Mouse (Mus musculus): Measurements from ENCODE around the gene Itga2b.

Gene Itga2b

GRCm38 (mm10) chr11:102469648-102470357 lies at the start of gene Itga2b:
Itga2b (minus strand) TSS chr11:102470122.
- DNase-seq = peak; percentile 66

GRCm38 (mm10) chr11:102514793-102515424 lies 45.0 kb upstream of the Itga2b start:
- DNase-seq = no peak

- DNase-seq = no peak
Measured at GRCm38 (mm10) chr11:102510226-102510625, 40.3 kb upstream of the Itga2b start.

GRCm38 (mm10) chr11:102496732-102497131 lies 26.8 kb upstream of the Itga2b start:
- DNase-seq = no peak

- no peak for DNase-seq
Measured at GRCm38 (mm10) chr11:102496206-102496605, 26.3 kb upstream of the Itga2b start.

- no peak for DNase-seq
Measured at GRCm38 (mm10) chr11:102495742-102496141, 25.8 kb upstream of the Itga2b start.

- DNase-seq = no peak
Measured at GRCm38 (mm10) chr11:102495114-102495513, 25.2 kb upstream of the Itga2b start.

GRCm38 (mm10) chr11:102494063-102494650 lies 24.2 kb upstream of the Itga2b start:
- DNase-seq = no peak

GRCm38 (mm10) chr11:102493241-102493640 lies 23.3 kb upstream of the Itga2b start:
- DNase-seq = no peak

- no peak for DNase-seq
Measured at GRCm38 (mm10) chr11:102487901-102488300, 18.0 kb upstream of the Itga2b start.

- peak; percentile 48 for DNase-seq
Measured at GRCm38 (mm10) chr11:102486733-102487386, 16.9 kb upstream of the Itga2b start.

GRCm38 (mm10) chr11:102481779-102482178 lies 11.9 kb upstream of the Itga2b start:
- DNase-seq = no peak

GRCm38 (mm10) chr11:102480897-102481296 lies 11.0 kb upstream of the Itga2b start:
- DNase-seq = no peak

- DNase-seq = no peak
Measured at GRCm38 (mm10) chr11:102480111-102480510, 10.2 kb upstream of the Itga2b start.

GRCm38 (mm10) chr11:102479581-102479980 lies 9.7 kb upstream of the Itga2b start:
- no peak for DNase-seq

- no peak for DNase-seq
Measured at GRCm38 (mm10) chr11:102478671-102479070, 8.7 kb upstream of the Itga2b start.

GRCm38 (mm10) chr11:102475027-102475426 lies 5.1 kb upstream of the Itga2b start:
- DNase-seq = no peak

- DNase-seq = peak; percentile 98
Measured at GRCm38 (mm10) chr11:102467041-102467631, 2.8 kb downstream of the Itga2b start.

GRCm38 (mm10) chr11:102465713-102466436 lies 4.0 kb downstream of the Itga2b start:
- no peak for DNase-seq

GRCm38 (mm10) chr11:102464901-102465300 lies 5.0 kb downstream of the Itga2b start:
- no peak for DNase-seq

- no peak for DNase-seq
Measured at GRCm38 (mm10) chr11:102461764-102462163, 8.2 kb downstream of the Itga2b start.

- DNase-seq = peak; percentile 57
Measured at GRCm38 (mm10) chr11:102460541-102460940, 9.4 kb downstream of the Itga2b start.
